Mouse (Mus musculus): ENCODE results near the gene Snrnp48.

The Snrnp48 gene

GRCm38 (mm10) chr13:38258901-38259300 lies 54.2 kb downstream of the Snrnp48 start:
- no peak for DNase-seq (ENCODE audit: extremely low spot score, low spot score)

- DNase-seq (ENCODE audit: extremely low spot score, low spot score) = no peak
Measured at GRCm38 (mm10) chr13:38269055-38269692, 64.4 kb downstream of the Snrnp48 start.

GRCm38 (mm10) chr13:38272624-38273023 lies 67.9 kb downstream of the Snrnp48 start:
- no peak for DNase-seq (ENCODE audit: extremely low spot score, low spot score)

Data from neural tube, embryonic 10.5 days (tissue).